Mouse (Mus musculus) hematopoietic stem cell, adult 5-6 weeks (primary cell): ENCODE data around the gene Tlr5. TPM values are rescaled to one million over a fixed set of nuclear protein-coding genes. Genes with fewer than 3 reads are reported as not detected.

Source experiments
- ATAC-seq, 2 experiments: fragments of 125-278 bp in 1 of 2; replicated peaks in 1 of 2; 2 replicates each; pipeline ENCODE4 v1.8.0; 2016 to 2017; ENCODE audit warnings: inconsistent platforms in 2 of 2, mild to moderate bottlenecking in 2 of 2, moderate number of reproducible peaks in 2 of 2, low read depth in 1 of 2, moderate TSS enrichment in 1 of 2; ENCODE audit not compliant: low FRiP score in 2 of 2, poor library complexity in 2 of 2, severe bottlenecking in 2 of 2, insufficient read depth in 1 of 2, low TSS enrichment in 1 of 2
- total RNA-seq: library from RNA; stranded (forward); fragments of 172-1452, 232-1000 nt; gene quantifications from 2 replicates; pipeline ENCODE4 v1.2.3, GENCODE M21; 2017

The Tlr5 gene
- total RNA-seq, 1 experiment from 2014 or later, result not detected

DNA sequence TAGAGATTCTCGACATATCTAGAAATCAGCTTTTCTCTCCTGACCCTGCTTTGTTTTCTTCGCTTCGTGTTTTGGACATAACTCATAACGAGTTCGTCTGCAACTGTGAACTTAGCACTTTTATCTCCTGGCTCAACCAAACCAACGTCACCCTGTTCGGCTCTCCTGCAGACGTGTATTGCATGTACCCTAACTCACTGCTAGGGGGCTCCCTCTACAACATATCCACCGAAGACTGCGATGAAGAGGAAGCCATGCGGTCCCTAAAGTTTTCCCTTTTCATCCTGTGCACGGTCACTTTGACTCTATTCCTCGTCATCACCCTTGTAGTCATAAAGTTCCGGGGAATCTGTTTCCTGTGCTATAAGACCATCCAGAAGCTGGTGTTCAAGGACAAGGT, 20.2 kb downstream of the Tlr5 start:
- ATAC-seq, result no peak

DNA sequence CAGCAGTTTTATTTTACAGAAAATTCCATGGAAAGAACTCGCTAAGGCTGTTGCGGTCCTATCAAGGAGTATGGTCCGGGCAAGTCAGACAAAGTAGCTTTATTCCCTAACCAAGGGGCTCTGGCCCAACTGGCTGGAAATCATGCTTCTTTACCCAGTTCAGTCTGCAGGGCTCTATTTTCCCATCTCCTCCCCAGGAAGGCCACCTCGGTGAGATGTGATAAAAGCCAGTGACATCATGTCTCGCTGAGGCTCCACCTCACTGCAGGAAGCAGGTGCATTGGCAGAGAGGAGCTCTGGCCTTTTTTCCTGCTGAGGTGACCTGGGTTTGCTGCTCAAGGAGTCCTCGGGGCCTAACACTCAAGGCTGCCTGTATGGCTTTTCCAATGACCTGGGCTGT, 26.1 kb downstream of the Tlr5 start:
- no peak for ATAC-seq

DNA sequence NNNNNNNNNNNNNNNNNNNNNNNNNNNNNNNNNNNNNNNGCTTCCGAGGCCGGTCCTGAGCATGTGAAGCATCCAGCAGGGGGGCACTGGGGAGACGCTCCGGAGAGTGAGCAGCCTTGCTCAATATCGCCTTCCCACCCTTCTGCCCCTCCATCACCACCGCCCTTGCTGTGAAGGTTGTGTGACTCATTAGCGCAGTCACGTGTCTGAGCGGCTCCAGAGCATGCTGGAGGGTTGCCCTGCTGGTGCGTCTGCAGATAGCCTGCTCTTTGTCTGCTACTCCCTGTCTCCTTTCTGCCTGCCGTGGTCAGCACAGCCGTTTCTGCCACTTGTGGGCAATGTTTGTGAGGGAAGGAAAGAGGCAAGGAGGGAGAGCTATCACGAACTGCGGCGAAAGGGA, 28.4 kb downstream of the Tlr5 start:
- peak; percentile 98 to 99 for ATAC-seq

DNA sequence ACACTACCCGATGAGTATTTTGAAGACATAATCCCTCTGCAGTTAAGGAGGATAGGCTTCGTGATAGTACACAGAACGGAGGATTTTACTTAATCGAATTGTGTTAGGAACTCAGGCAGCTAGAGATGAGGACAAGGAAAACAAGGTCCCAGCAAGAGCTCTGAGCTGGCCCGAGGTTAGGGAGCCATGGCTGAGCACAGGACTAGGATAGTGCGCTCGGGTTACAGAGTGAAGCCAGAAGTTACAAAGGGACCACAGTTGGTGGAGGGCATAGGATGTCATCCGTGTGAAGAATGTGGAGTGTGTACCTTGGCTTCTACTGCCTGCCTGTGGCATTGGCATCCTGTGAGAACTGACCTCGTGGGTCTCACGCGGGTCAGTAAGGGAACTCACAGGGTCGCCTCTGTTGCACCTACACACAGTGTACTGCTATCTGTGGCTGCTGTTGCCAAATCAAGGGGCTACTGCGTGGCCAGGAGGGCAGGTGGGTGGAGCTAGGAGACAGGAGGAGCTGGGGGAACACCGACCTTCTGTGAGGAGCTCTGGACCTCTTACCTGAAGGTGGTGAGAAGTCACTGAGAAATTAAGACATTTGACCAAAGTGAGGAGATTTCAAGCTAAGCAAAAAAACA, 29.0 kb downstream of the Tlr5 start:
- ATAC-seq, result no peak

DNA sequence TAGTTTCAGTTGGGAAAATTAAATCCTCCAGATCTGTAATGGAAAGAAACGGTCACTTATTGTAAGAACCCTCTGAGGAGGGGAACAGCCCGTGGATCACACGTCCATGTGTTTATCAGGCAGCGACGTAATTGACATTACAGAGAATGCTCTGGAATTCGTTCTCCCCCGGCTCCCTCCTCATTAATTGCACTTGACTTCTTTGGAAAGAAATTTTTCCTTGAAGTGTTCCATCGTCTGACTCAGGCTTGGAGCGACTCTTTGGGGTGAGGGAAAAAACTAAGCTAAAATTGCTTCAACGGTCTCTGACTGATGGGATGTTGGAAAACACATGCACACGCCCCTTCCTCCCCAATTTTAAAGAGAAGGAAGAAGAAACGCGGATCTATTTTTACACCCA, 31.7 kb downstream of the Tlr5 start:
- ATAC-seq, result no peak

DNA sequence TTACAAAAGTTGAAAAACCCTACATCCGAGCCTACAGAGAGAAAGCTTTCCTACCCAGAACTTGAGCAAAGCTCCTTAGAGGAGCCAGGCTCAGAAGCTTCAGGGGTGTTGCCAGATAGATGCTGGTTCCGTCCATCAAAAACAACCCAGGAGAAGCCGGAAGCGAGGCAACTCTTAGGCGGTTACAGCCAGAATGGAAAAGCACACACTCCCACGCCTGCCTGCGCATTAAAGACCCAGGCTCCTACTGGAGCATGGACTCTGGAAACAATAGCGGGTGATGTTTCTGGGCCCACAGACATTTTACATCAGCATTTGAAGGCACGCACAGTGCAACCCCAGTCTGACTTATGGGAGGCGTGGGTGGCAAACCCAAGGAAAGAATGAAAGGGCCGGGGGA, 32.2 kb downstream of the Tlr5 start:
- no peak for ATAC-seq

DNA sequence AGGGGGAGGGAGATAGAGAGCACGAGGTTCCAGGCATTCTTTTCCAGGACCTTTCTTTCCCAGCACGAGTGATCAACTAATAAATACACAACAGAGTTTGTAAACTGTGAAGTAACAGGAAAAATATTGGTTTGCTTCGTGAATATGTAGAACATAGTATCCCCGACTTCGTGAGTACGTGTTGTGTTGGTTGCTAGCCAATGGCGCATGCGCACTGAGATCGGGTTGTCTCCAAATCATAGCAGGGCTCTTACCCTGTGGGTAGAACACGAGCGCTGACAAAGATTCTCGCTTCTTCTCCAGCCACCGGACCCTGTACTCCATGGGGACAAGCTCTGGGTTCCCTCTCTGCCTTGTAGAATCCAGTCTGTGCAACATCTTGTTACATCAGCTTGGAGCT, 33.2 kb downstream of the Tlr5 start:
- no peak for ATAC-seq

DNA sequence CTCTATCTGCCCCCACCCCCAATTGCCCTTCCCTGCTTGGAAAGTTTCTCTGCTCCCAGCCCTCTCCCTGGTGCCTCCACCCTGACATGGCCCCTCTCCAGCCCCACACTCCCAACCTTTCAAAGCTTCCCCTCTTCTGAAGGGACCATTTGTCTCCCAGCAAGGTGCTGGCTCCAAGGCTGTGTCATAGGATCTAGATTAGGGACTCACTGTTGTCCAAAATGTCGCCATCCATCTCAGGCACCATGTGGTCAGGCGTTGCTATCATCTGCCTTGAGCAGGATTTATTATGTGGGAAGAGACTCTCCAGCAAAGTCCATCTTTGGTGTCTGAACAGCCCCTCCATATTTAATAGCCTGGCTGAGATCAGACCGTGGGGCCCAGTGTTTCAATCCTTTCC, 34.1 kb downstream of the Tlr5 start:
- ATAC-seq, result no peak

DNA sequence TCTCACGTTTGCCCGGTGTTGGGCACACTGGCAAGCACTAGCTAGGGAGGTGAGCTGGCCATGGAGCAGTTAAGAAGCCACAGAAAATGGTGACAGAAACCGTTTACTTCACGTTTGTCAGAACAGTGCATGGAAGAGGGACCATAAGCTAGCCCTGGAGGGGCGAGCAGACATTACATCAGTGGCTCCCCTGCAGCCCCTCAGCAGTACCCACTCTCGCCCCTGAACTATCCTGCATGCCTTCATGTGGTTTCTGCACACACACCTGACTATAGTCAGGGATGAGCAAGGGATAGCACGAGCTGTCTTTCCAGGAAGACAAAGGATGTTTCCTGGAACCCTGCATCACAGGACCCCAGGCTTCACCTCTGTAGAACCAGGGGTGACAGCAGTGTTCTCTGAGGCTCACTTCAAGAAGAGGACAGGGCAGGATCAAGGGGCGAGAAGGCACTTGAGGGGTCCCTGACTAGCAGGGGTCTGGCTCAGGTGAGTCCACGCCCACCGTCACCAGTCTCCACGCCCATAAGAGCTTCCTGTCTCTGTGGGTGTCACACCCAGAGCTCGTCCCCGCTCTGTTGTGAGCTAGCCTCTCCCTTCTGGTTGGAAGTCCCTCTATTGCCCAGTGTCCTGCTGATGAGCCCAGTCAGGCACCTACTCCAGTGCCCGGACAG, 35.6 kb downstream of the Tlr5 start:
- no peak for ATAC-seq

DNA sequence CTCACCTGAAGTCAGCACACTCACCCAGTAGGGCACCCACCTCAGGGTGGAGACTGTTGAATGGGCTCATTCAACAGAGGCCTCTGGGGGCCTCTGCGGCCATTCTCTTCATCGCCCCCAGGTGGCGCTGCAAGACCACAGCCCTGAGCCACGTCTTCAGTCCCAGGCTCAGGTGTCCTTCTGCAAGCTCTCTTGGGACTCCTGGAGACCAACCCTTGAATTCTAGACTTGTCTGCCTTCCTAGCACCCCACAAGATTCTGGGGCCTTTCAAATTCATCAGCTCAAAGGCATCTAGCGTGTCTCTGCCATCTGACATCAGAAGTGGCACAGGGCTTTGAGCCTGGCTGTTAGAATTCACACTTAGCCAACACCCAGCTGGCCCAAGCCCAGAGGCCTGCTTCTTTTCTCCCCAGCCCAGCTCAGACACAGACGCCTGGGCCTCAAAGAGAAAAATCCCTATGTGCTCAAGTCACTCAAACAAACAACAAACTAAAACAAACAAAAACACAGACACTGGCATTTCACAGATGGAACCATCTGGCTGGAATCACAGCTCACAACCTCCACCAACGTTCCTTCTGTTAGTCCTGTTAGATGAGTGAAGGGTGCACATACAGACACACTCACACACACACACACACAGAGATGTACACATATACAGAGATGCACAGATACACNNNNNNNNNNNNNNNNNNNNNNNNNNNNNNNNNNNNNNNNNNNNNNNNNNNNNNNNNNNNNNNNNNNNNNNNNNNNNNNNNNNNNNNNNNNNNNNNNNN, 36.6 kb downstream of the Tlr5 start:
- ATAC-seq, result peak; percentile 88 to 93

Other genes starting within 250 kb of the Tlr5 start
- not detected in 2 replicates for gene Ccdc185, start 205.6 kb upstream of the Tlr5 start, total RNA-seq
- gene Susd4, start 190.9 kb upstream of the Tlr5 start, total RNA-seq, result 1.3 and 2.2 TPM in 2 replicates